Mouse (Mus musculus) bone marrow macrophage, adult 2 months (primary cell): ENCODE measurements around the gene P4ha3. TPM values are rescaled to one million over a fixed set of nuclear protein-coding genes. Genes with fewer than 3 reads are reported as not detected.

ENCODE experiments used
- H3K27ac ChIP-seq: 2 replicates; pipeline ENCODE4 v1.5.1; 2012; ENCODE audit warnings: low read depth, low read length; ENCODE audit not compliant: insufficient read depth
- H3K4me1 ChIP-seq: 2 replicates; pipeline ENCODE4 v1.6.1; 2012; ENCODE audit warnings: low read length; ENCODE audit not compliant: control insufficient read depth, insufficient read depth
- H3K4me3 ChIP-seq: 2 replicates; pipeline ENCODE4 v1.5.1; 2012; ENCODE audit warnings: mild to moderate bottlenecking, low read length, moderate library complexity; ENCODE audit not compliant: insufficient read depth
- CTCF ChIP-seq: IDR thresholded peaks from 2 replicates; pipeline ENCODE4 v1.5.1; 2012; ENCODE audit warnings: low read depth, mild to moderate bottlenecking, low read length, moderate library complexity
- POLR2A ChIP-seq: IDR thresholded peaks from 2 replicates; pipeline ENCODE4 v1.6.1; 2012; ENCODE audit warnings: mild to moderate bottlenecking, low read depth, low read length, borderline replicate concordance
- polyA plus RNA-seq: library from polyadenylated mRNA; stranded (reverse); fragments of >200 nt; gene quantifications from 2 replicates; pipeline ENCODE4 v1.2.4, GENCODE M21; 2012; ENCODE audit not compliant: missing spikeins, insufficient read depth, insufficient read length

The P4ha3 gene
- polyA plus RNA-seq, 1 experiment: 0.29 TPM

GRCm38 (mm10) chr7:100327514-100327913, 42.2 kb downstream of the P4ha3 start:
- H3K4me3 ChIP-seq: no peak overlapping the region
- TF ChIP-seq POLR2A (no peak), CTCF (no peak)
- H3K27ac ChIP-seq: no peak overlapping the region
- no peaks in the 10 kb centered on the region for H3K4me1 ChIP-seq

- no peak overlapping the region for H3K4me3 ChIP-seq
- no peak overlapping the region for H3K27ac ChIP-seq
- TF ChIP-seq CTCF: no peak
- TF ChIP-seq POLR2A: no peak
- H3K4me1 ChIP-seq: no peaks in the 10 kb centered on the region
Measured at GRCm38 (mm10) chr7:100328636-100329035, 43.3 kb downstream of the P4ha3 start.

- Histone ChIP-seq H3K4me1 (no peaks in the 10 kb centered on the region), H3K27ac (no peak overlapping the region), H3K4me3 (no peak overlapping the region)
- TF ChIP-seq CTCF (no peak), POLR2A (no peak)
Measured at GRCm38 (mm10) chr7:100331269-100331668, 45.9 kb downstream of the P4ha3 start.

DNA sequence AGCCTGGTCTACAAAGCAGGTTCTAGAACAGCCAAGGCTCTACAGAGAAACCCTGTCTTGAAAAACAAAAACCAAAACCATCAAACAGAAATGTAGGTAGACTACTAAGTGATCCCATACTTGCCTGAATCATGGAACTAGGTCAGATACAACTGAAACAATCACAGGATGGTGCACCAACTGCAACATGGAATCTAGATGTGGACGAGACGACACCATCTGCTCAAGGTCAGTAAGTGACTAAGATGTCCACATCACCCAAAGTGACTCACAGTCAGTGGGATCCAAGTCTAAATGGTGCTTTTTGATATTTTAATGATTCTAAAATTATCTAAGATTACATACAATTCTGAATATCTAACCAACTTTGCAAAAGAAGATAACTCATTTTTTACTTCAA, 50.6 kb downstream of the P4ha3 start:
- peaks cover 5% of the 10 kb centered on the region for H3K4me1 ChIP-seq
- no peak overlapping the region for H3K4me3 ChIP-seq
- H3K27ac ChIP-seq: no peak overlapping the region
- TF ChIP-seq CTCF (no peak), POLR2A (no peak)

DNA sequence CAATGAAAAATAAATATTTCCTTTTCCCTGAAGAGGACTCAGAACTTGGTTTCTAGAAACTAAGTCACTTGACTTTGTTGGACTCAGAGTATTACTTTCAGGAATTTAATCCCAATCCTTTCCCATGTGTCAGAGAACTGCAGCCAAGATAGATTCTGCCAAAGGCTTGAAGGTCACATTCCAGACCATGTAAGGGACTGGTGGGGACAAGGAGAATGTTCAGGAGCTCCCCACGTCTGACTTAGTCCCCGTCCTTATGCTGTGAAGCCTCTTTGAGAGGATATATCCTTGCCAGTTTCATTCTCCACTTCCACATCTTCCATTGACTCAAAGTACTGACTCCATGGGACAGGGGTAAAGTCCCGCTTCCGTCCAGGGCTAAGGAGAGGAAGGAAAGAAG, 69.7 kb downstream of the P4ha3 start:
- TF ChIP-seq CTCF (no peak), POLR2A (no peak)
- Histone ChIP-seq H3K4me1 (no peaks in the 10 kb centered on the region), H3K4me3 (no peak overlapping the region), H3K27ac (no peak overlapping the region)

DNA sequence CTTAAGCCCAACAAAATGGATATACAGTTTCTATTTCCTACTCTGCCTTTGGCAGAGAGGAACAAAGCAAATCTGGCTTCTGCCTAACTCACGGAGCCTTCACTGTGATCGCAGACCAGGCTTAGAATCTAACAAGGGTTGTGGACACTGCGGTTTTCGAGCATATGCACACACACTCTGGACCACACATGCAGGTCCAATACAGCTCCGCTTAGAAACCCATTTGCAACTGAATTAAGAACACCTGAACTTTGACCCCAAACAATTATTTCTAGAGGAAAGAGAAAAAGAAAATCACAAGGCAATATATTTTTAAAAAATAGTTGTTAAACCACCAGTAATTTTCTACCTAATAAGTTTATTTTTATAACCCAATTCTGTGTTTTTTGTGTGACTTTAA, 71.0 kb downstream of the P4ha3 start:
- Histone ChIP-seq H3K4me3 (no peak overlapping the region), H3K27ac (no peak overlapping the region), H3K4me1 (no peaks in the 10 kb centered on the region)
- TF ChIP-seq POLR2A (no peak), CTCF (no peak)

DNA sequence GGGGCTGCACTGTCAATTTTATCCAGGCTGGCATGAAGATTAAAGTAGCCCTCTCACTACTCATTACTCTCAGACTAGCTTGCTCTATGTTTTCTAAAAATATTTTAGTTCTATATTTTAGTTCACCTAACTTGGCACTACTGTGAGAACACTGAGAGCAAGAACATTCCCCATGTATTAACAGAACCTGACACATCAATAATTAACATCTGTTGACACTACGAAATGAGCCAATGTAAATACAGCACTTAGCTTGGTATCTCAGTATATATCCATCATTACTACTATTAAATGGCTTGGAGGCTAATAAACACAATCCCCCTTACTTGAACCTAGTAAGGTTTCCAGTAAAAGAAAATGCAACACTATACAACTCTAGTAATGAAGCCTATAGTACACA, 71.4 kb downstream of the P4ha3 start:
- no peak for TF ChIP-seq POLR2A
- TF ChIP-seq CTCF: no peak
- Histone ChIP-seq H3K4me3 (no peak overlapping the region), H3K27ac (no peak overlapping the region), H3K4me1 (no peaks in the 10 kb centered on the region)

DNA sequence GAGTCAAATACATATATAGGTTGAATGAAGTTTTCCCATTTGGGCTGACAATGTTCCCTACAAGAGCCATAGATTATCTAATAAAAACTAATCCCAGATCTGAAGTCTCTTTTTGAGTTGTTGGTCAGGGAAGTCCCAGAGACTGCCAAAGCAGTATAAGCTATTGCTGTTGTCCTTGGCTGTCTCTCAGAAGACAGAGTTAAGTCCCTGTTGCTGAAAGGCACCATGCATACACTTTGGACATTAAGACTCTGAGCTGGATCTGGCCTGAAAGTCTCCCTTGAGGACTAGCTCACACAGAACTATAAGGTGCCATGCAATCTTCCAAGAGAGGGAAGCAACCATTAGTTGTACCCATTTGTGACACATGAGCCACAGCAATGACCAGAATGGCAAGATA, 72.5 kb downstream of the P4ha3 start:
- TF ChIP-seq POLR2A (no peak), CTCF (no peak)
- no peak overlapping the region for H3K4me3 ChIP-seq
- no peaks in the 10 kb centered on the region for H3K4me1 ChIP-seq
- H3K27ac ChIP-seq: no peak overlapping the region

GRCm38 (mm10) chr7:100363162-100363561, 77.8 kb downstream of the P4ha3 start:
- no peak overlapping the region for H3K27ac ChIP-seq
- TF ChIP-seq CTCF (no peak), POLR2A (no peak)
- H3K4me1 ChIP-seq: peaks cover 3% of the 10 kb centered on the region
- no peak overlapping the region for H3K4me3 ChIP-seq

- Histone ChIP-seq H3K27ac (no peak overlapping the region), H3K4me1 (peaks cover 7% of the 10 kb centered on the region), H3K4me3 (no peak overlapping the region)
- TF ChIP-seq POLR2A (no peak), CTCF (no peak)
Measured at GRCm38 (mm10) chr7:100364888-100365287, 79.6 kb downstream of the P4ha3 start.

Other genes starting within 250 kb of the P4ha3 start
- 55.3 and 61.5 TPM in 2 replicates for gene Pold3, start 164.0 kb upstream of the P4ha3 start, polyA plus RNA-seq
- gene Lipt2, start 126.2 kb upstream of the P4ha3 start, polyA plus RNA-seq: 2.4 and 4.2 TPM in 2 replicates
- gene Kcne3, start 109.0 kb upstream of the P4ha3 start, polyA plus RNA-seq: 1.7 and 5.0 TPM in 2 replicates
- gene Pgm2l1, start 58.1 kb upstream of the P4ha3 start, polyA plus RNA-seq: 14.1 and 14.4 TPM in 2 replicates
- gene C2cd3, start 86.7 kb downstream of the P4ha3 start, polyA plus RNA-seq: 20.9 and 21.6 TPM in 2 replicates
- 21.1 and 23.6 TPM in 2 replicates for gene Ppme1, start 86.8 kb downstream of the P4ha3 start, polyA plus RNA-seq
- gene Ucp3, start 187.5 kb downstream of the P4ha3 start, polyA plus RNA-seq: not detected in 2 replicates
- gene Ucp2, start 207.8 kb downstream of the P4ha3 start, polyA plus RNA-seq: 1,592 and 1,654 TPM in 2 replicates
- gene Dnajb13, start 229.4 kb downstream of the P4ha3 start, polyA plus RNA-seq: 0.63 and 1.5 TPM in 2 replicates